Mouse (Mus musculus) bone marrow, adult 2 months (tissue): ENCODE data around the gene Nup210. TPM values are rescaled to one million over a fixed set of nuclear protein-coding genes. Genes with fewer than 3 reads are reported as not detected.

Source experiments
- H3K27ac ChIP-seq: fragments of 200-500 bp; 2 replicates; pipeline ENCODE4 v1.5.1; 2012; ENCODE audit warnings: low read depth, mild to moderate bottlenecking, control low read depth, inconsistent platforms, low read length; ENCODE audit not compliant: control insufficient read depth, poor library complexity, insufficient read depth
- H3K4me1 ChIP-seq: fragments of 200-500 bp; 2 replicates; pipeline ENCODE4 v1.6.1; 2011; ENCODE audit warnings: low read length; ENCODE audit not compliant: control insufficient read depth, insufficient read depth
- H3K4me3 ChIP-seq: fragments of 200-500 bp; replicated peaks from 2 replicates; pipeline ENCODE3; 2011; ENCODE audit warnings: mild to moderate bottlenecking, low read depth, low read length, control low read depth; ENCODE audit not compliant: control insufficient read depth
- CTCF ChIP-seq: fragments of 200-500 bp; IDR thresholded peaks from 2 replicates; pipeline ENCODE4 v1.5.1; 2011; ENCODE audit warnings: low read length, control low read depth; ENCODE audit not compliant: control insufficient read depth, insufficient read depth
- POLR2A ChIP-seq: fragments of 200-500 bp; IDR thresholded peaks from 2 replicates; pipeline ENCODE4 v1.6.1; 2011; ENCODE audit warnings: low read depth, mild to moderate bottlenecking, control low read depth, low read length, borderline replicate concordance; ENCODE audit not compliant: control insufficient read depth
- WGBS: fragments of 180-500 bp; shearing (Covaris S2); methylation state at CpG from one replicate; pipeline ENCODE4 v1.1.7; 2018; 5-methylcytosine and 5-hydroxymethylcytosine counted together
- polyA plus RNA-seq: library from polyadenylated mRNA; stranded (reverse); fragments of >200 nt; gene quantifications from 2 replicates; pipeline ENCODE4 v1.2.4, GENCODE M21; 2011; ENCODE audit warnings: low replicate concordance; ENCODE audit not compliant: missing spikeins, insufficient read depth, insufficient read length

Nup210 gene
- polyA plus RNA-seq, 1 experiment = 111 TPM

- WGBS = 93% methylated on average over 9 of the region's 9 CpGs
- H3K4me3 ChIP-seq = no peak overlapping the region
- no peak overlapping the region for H3K27ac ChIP-seq
- no peak for TF ChIP-seq CTCF
- no peak for TF ChIP-seq POLR2A
- no peaks in the 10 kb centered on the region for H3K4me1 ChIP-seq
Observed at GRCm38 (mm10) chr6:91076249-91076648, 40.4 kb downstream of the Nup210 start.

GRCm38 (mm10) chr6:91068511-91068910 lies 48.1 kb downstream of the Nup210 start:
- Histone ChIP-seq H3K4me1 (no peaks in the 10 kb centered on the region), H3K4me3 (no peak overlapping the region), H3K27ac (no peak overlapping the region)
- WGBS = 76% methylated on average over 1 of the region's 1 CpGs
- no peak for TF ChIP-seq CTCF
- no peak for TF ChIP-seq POLR2A

GRCm38 (mm10) chr6:91067048-91067447 lies 49.6 kb downstream of the Nup210 start:
- 80% methylated on average over 3 of the region's 3 CpGs for WGBS
- TF ChIP-seq CTCF (no peak), POLR2A (no peak)
- Histone ChIP-seq H3K4me1 (no peaks in the 10 kb centered on the region), H3K4me3 (no peak overlapping the region), H3K27ac (no peak overlapping the region)

DNA sequence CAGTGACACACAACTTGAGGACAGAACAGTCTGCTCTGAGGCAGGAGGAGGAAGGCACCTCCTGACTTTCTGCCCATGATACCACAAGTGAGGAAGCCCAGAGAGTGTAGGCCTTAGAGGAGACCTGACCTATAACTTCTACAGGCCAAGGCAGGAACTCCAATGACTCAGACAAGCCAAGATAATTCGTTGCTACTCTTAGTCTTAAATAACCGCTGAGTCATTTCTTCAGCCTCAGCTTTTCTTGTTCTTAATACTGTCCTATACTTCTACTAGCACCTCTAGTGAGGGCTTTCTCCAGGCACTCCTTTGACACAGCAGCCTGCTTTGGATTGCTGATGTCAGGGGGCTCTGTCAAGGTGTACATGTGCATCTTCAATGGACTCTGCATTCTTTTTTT lies 55.3 kb downstream of the Nup210 start:
- H3K4me1 ChIP-seq = no peaks in the 10 kb centered on the region
- H3K4me3 ChIP-seq = no peak overlapping the region
- TF ChIP-seq POLR2A (no peak), CTCF (no peak)
- no peak overlapping the region for H3K27ac ChIP-seq
- 48% methylated on average over 2 of the region's 2 CpGs for WGBS

- H3K27ac ChIP-seq = no peak overlapping the region
- TF ChIP-seq POLR2A = no peak
- TF ChIP-seq CTCF = peak; percentile 83
- H3K4me3 ChIP-seq = no peak overlapping the region
- H3K4me1 ChIP-seq = no peaks in the 10 kb centered on the region
- 66% methylated on average over 2 of the region's 2 CpGs for WGBS
Observed at GRCm38 (mm10) chr6:91059711-91060110, 56.9 kb downstream of the Nup210 start.

GRCm38 (mm10) chr6:91057989-91058388 lies 58.6 kb downstream of the Nup210 start:
- 98% methylated on average over 2 of the region's 2 CpGs for WGBS
- Histone ChIP-seq H3K4me1 (no peaks in the 10 kb centered on the region), H3K4me3 (no peak overlapping the region), H3K27ac (no peak overlapping the region)
- TF ChIP-seq POLR2A (no peak), CTCF (no peak)

- TF ChIP-seq CTCF (no peak), POLR2A (no peak)
- Histone ChIP-seq H3K4me1 (no peaks in the 10 kb centered on the region), H3K27ac (no peak overlapping the region), H3K4me3 (no peak overlapping the region)
Observed at GRCm38 (mm10) chr6:91056348-91056747, 60.3 kb downstream of the Nup210 start.

- TF ChIP-seq POLR2A (no peak), CTCF (no peak)
- no peak overlapping the region for H3K27ac ChIP-seq
- H3K4me3 ChIP-seq = no peak overlapping the region
- H3K4me1 ChIP-seq = no peaks in the 10 kb centered on the region; the same call in 1 of the 2 replicates
- WGBS = 90% methylated on average over 4 of the region's 4 CpGs
Observed at GRCm38 (mm10) chr6:91052572-91052971, 64.1 kb downstream of the Nup210 start.

DNA sequence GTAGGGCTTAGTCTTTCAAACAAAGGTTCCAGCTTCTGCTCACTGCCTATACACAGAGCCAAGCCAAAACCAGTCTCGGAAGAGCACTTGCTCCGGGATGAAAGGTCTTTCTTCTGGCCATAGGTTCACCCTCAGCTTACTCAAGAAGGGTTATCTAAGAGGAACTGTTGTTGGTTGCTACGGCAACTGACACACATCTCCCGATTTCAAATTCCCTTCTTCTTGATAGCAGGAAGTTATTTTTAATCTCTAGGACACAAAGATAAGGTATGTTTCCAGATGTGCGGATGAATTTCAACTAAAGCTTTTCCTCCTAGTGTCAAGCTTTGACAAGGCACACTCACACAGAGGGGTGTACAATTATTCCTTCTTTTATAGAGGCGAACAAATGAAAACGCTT lies 68.6 kb downstream of the Nup210 start:
- H3K27ac ChIP-seq = no peak overlapping the region
- WGBS = 74% methylated on average over 7 of the region's 7 CpGs
- no peaks in the 10 kb centered on the region; the same call in 1 of the 2 replicates for H3K4me1 ChIP-seq
- TF ChIP-seq CTCF (no peak), POLR2A (no peak)
- H3K4me3 ChIP-seq = no peak overlapping the region
